Mouse (Mus musculus): Measurements from ENCODE around the gene Rsph3b. TPM values are rescaled to one million over a fixed set of nuclear protein-coding genes. Genes with fewer than 3 reads are reported as not detected.
"Not testable (repeated sequence)": the region's sequence is repeated elsewhere in the genome, so short reads cannot be mapped to it uniquely, and the experiment has no call there.

Rsph3b gene
- polyA plus RNA-seq, 1 experiment from 2014 or later, result 63.2 TPM

DNA sequence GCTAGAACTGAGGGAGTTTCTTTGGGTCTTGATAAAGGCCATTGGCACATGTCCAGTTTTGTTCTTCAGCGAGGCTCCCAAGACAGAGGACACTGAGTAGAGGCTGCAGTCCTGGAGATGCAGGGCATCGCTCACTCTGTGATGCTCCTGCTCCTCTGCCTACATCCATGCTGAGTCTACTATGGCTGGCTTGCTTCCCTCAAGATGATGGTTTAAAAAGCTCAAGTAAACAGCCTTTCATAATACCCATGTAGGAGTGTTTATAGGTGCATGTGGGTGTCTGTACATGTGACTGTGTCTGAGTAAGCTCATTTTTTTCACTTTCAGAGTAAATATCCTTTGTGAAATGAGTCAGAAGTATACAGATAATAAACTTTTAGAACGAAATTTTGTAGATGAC is 26.5 kb upstream of the Rsph3b start:
- not testable (repeated sequence) for H3K9me3 ChIP-seq (replicated peaks; ENCODE audit: control insufficient read depth, low read length, poor library complexity, severe bottlenecking); H3K27me3 ChIP-seq (ENCODE audit: control insufficient read depth, insufficient read depth, low read depth, low read length); H3K4me1 ChIP-seq (ENCODE audit: control insufficient read depth, insufficient read depth, low read length); H3K36me3 ChIP-seq (ENCODE audit: control insufficient read depth, insufficient read depth, low read length); H3K27ac ChIP-seq (ENCODE audit: low read length); ATAC-seq; H3K4me2 ChIP-seq (ENCODE audit: low read length); H3K9ac ChIP-seq (ENCODE audit: low read depth, low read length); H3K4me3 ChIP-seq (ENCODE audit: low read depth, low read length)
- WGBS, result 54% methylated on average over 3 of the region's 3 CpGs

DNA sequence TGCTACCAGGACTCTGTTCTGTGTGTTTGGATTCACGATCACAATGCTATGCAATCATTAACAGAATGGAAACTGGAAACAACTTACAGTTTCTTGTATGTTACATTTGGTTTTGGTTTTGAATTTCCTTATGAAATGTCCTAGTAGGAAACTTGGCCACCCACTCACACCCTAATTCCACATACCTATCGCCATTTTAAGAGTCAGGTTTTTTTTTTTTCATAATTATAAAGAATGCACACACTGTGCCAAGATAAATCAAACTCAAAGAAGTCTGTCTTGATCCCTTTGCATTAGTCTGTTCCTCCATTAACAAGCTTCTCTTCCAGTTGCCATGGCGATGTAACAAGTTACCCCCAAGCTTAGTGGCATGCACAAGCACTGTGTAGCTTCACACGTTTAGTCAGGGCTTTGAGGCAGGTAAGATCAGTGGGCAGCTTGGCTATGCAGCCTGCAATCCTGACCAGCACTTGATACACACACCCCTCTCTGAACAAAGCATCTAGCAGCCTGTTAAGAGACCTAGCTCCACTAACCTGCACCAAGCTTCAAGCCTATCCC is 24.4 kb upstream of the Rsph3b start:
- not testable (repeated sequence) for H3K9me3 ChIP-seq (replicated peaks; ENCODE audit: control insufficient read depth, low read length, poor library complexity, severe bottlenecking); H3K9ac ChIP-seq (ENCODE audit: low read depth, low read length); H3K4me3 ChIP-seq (ENCODE audit: low read depth, low read length); H3K27ac ChIP-seq (ENCODE audit: low read length); H3K36me3 ChIP-seq (ENCODE audit: control insufficient read depth, insufficient read depth, low read length); H3K4me2 ChIP-seq (ENCODE audit: low read length); H3K27me3 ChIP-seq (ENCODE audit: control insufficient read depth, insufficient read depth, low read depth, low read length); H3K4me1 ChIP-seq (ENCODE audit: control insufficient read depth, insufficient read depth, low read length)
- WGBS, result 43% methylated on average over 4 of the region's 4 CpGs
- 0 out of 2 replicates have a peak, but pooled peaks have one; percentile 32 for ATAC-seq

- ATAC-seq, result not testable (repeated sequence)
- WGBS, result 87% methylated on average over 8 of the region's 8 CpGs
These were observed 22.8 kb upstream of the Rsph3b start for GRCm38 (mm10) chr17:6971238-6971637.

DNA sequence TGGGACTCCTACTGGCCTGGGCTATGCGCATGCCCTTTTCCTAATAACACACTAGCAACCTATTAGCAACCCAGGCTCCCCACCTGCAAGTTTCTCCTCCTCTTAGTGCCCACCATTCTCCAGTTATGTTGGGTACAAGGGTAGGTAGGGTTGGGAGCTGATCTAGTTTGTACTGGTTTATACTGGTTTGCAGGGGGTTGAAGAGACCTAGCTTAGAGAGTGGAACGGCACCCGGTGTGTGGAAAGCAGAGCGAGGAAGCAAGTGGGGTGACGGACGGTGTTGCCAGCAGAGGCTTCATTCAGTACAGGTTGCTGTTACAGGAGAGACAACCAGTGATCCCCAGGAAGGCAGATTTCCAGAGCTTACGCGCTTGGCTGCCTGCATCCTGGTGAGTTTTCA is 21.9 kb upstream of the Rsph3b start, which contains the start of gene Rnaset2b:
Gene Rnaset2b, plus strand, starts transcription at position 301 of the 400 bp plus-strand sequence.
- H3K36me3 ChIP-seq (ENCODE audit: control insufficient read depth, insufficient read depth, low read length); H3K9me3 ChIP-seq (replicated peaks; ENCODE audit: control insufficient read depth, low read length, poor library complexity, severe bottlenecking); H3K27me3 ChIP-seq (ENCODE audit: control insufficient read depth, insufficient read depth, low read depth, low read length); H3K4me3 ChIP-seq (ENCODE audit: low read depth, low read length); H3K27ac ChIP-seq (ENCODE audit: low read length); ATAC-seq; H3K4me2 ChIP-seq (ENCODE audit: low read length); H3K4me1 ChIP-seq (ENCODE audit: control insufficient read depth, insufficient read depth, low read length); H3K9ac ChIP-seq (ENCODE audit: low read depth, low read length): not testable (repeated sequence)
- WGBS, result no CpG with 5 or more reads among the region's 8 CpGs

More at GRCm38 (mm10) chr17:6971238-6971637, 22.8 kb upstream of the Rsph3b start:
- not testable (repeated sequence) for H3K9me3 ChIP-seq (replicated peaks; ENCODE audit: control insufficient read depth, low read length, poor library complexity, severe bottlenecking); H3K27me3 ChIP-seq (ENCODE audit: control insufficient read depth, insufficient read depth, low read depth, low read length); H3K36me3 ChIP-seq (ENCODE audit: control insufficient read depth, insufficient read depth, low read length); H3K4me1 ChIP-seq (ENCODE audit: control insufficient read depth, insufficient read depth, low read length); H3K27ac ChIP-seq (ENCODE audit: low read length); H3K4me2 ChIP-seq (ENCODE audit: low read length); H3K4me3 ChIP-seq (ENCODE audit: low read depth, low read length); H3K9ac ChIP-seq (ENCODE audit: low read depth, low read length)

DNA sequence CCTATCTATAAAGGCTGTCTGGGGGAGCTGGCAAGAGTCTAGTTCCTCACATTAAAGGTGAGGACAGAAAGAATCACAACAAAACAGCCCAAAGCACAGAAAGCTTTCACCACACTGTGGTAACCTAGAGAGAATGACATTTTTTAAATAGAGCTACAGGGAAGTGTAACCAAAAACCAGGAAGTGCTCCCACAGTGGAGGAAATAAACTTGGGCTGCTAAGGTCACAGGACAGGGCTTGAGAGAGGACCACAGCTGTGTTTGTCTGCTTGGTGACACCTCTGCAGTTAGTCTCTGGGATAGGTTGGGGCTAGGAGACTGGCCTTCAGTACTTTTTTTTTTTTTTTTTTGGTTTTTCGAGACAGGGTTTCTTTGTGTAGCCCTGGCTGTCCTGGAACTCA is 19.2 kb upstream of the Rsph3b start:
- H3K36me3 ChIP-seq (ENCODE audit: control insufficient read depth, insufficient read depth, low read length); H3K4me1 ChIP-seq (ENCODE audit: control insufficient read depth, insufficient read depth, low read length); H3K27me3 ChIP-seq (ENCODE audit: control insufficient read depth, insufficient read depth, low read depth, low read length); H3K9me3 ChIP-seq (replicated peaks; ENCODE audit: control insufficient read depth, low read length, poor library complexity, severe bottlenecking); H3K27ac ChIP-seq (ENCODE audit: low read length); H3K9ac ChIP-seq (ENCODE audit: low read depth, low read length); H3K4me3 ChIP-seq (ENCODE audit: low read depth, low read length); H3K4me2 ChIP-seq (ENCODE audit: low read length); ATAC-seq: not testable (repeated sequence)
- no CpG with 5 or more reads among the region's 1 CpGs for WGBS

- not testable (repeated sequence) for H3K9me3 ChIP-seq (replicated peaks; ENCODE audit: control insufficient read depth, low read length, poor library complexity, severe bottlenecking); H3K36me3 ChIP-seq (ENCODE audit: control insufficient read depth, insufficient read depth, low read length); H3K4me3 ChIP-seq (ENCODE audit: low read depth, low read length); H3K9ac ChIP-seq (ENCODE audit: low read depth, low read length); H3K4me1 ChIP-seq (ENCODE audit: control insufficient read depth, insufficient read depth, low read length); H3K27ac ChIP-seq (ENCODE audit: low read length); H3K27me3 ChIP-seq (ENCODE audit: control insufficient read depth, insufficient read depth, low read depth, low read length); ATAC-seq; H3K4me2 ChIP-seq (ENCODE audit: low read length)
- WGBS, result 14% methylated on average over 5 of the region's 6 CpGs
These were observed 16.9 kb upstream of the Rsph3b start for GRCm38 (mm10) chr17:6965364-6965763.

DNA sequence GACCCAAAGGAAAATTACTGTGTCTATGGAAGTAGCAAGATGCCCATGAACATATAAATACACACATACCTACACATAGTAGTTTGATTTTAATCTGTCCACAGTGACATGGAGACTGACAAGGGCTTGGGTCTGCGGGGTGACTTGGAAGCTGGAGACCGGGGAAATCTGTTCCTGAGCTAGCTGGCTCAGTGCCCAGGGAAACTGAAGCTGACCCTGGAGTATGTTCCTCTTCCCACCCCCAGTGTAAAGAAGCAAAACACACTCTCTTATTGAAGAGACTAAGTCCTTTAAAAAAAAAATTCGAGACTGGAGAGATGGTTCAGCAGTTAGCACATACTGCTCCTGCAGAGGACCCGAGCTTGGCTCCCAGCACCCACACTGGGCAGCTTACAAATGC is 14.5 kb upstream of the Rsph3b start:
- not testable (repeated sequence) for H3K9me3 ChIP-seq (replicated peaks; ENCODE audit: control insufficient read depth, low read length, poor library complexity, severe bottlenecking); H3K27me3 ChIP-seq (ENCODE audit: control insufficient read depth, insufficient read depth, low read depth, low read length); H3K4me2 ChIP-seq (ENCODE audit: low read length); H3K27ac ChIP-seq (ENCODE audit: low read length); H3K4me1 ChIP-seq (ENCODE audit: control insufficient read depth, insufficient read depth, low read length); H3K36me3 ChIP-seq (ENCODE audit: control insufficient read depth, insufficient read depth, low read length); H3K9ac ChIP-seq (ENCODE audit: low read depth, low read length); H3K4me3 ChIP-seq (ENCODE audit: low read depth, low read length); ATAC-seq
- 68% methylated on average over 4 of the region's 4 CpGs for WGBS

DNA sequence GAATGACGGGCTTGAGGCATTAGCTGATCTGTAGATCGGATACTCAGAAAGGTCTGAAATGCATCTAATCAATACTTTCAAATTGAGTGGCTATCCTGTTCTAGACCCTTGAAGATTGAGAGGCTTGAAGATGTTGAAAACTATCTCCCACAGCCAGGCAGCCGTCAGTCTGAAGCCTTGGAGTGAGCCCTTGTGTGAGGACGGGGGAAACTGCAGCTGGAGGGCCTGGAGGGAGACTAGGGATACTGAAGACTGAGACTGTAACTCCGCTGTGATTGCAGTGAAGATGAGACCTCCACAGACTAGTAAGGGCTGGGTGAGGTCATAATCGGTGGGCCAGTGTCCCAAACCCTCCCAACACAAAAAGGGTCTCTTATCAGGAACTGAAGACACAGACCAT is 13.9 kb upstream of the Rsph3b start:
- WGBS, result 85% methylated on average over 3 of the region's 6 CpGs
- H3K27ac ChIP-seq (ENCODE audit: low read length); H3K9me3 ChIP-seq (replicated peaks; ENCODE audit: control insufficient read depth, low read length, poor library complexity, severe bottlenecking); H3K4me1 ChIP-seq (ENCODE audit: control insufficient read depth, insufficient read depth, low read length); H3K36me3 ChIP-seq (ENCODE audit: control insufficient read depth, insufficient read depth, low read length); H3K4me2 ChIP-seq (ENCODE audit: low read length); H3K9ac ChIP-seq (ENCODE audit: low read depth, low read length); H3K4me3 ChIP-seq (ENCODE audit: low read depth, low read length); H3K27me3 ChIP-seq (ENCODE audit: control insufficient read depth, insufficient read depth, low read depth, low read length); ATAC-seq: not testable (repeated sequence)

GRCm38 (mm10) chr17:6961181-6962000 is 12.9 kb upstream of the Rsph3b start:
- not testable (repeated sequence) for H3K9ac ChIP-seq (ENCODE audit: low read depth, low read length); H3K9me3 ChIP-seq (replicated peaks; ENCODE audit: control insufficient read depth, low read length, poor library complexity, severe bottlenecking); H3K27ac ChIP-seq (ENCODE audit: low read length); H3K4me1 ChIP-seq (ENCODE audit: control insufficient read depth, insufficient read depth, low read length); H3K27me3 ChIP-seq (ENCODE audit: control insufficient read depth, insufficient read depth, low read depth, low read length); H3K36me3 ChIP-seq (ENCODE audit: control insufficient read depth, insufficient read depth, low read length)
- ATAC-seq, result peak; percentile 97
- Histone ChIP-seq H3K4me2 (ENCODE audit: low read length) (peak overlapping the region; percentile 45), H3K4me3 (ENCODE audit: low read depth, low read length) (peak overlapping the region; percentile 23; the same call in 1 of the 2 replicates)
- WGBS, result 0% methylated on average over 14 of the region's 48 CpGs

Data from midbrain, embryonic 16.5 days (tissue).